Mouse (Mus musculus) MEL (cell line): ENCODE measurements around the gene Cd86. TPM values are rescaled to one million over a fixed set of nuclear protein-coding genes. Genes with fewer than 3 reads are reported as not detected.

Source experiments
- DNase-seq: peaks from one replicate; pipeline ENCODE4 v3.0.0; 2011; ENCODE audit warnings: low read depth, low spot score
- H3K27ac ChIP-seq: 2 replicates; pipeline ENCODE4 v1.5.1; 2012; ENCODE audit warnings: low read depth, mild to moderate bottlenecking, control low read depth, low read length, moderate library complexity; ENCODE audit not compliant: control insufficient read depth
- H3K27me3 ChIP-seq, 2 experiments: fragments of 150-350 bp in 1 of 2; sonication (generic) in 1 of 2; 2 replicates each; pipeline ENCODE4 v1.6.1; 2012; ENCODE audit warnings: low read length in 2 of 2, mild to moderate bottlenecking in 2 of 2, improper control_type of control experiment in 1 of 2, moderate library complexity in 1 of 2; ENCODE audit not compliant: insufficient read depth in 2 of 2, control insufficient read depth in 1 of 2
- H3K36me3 ChIP-seq, 2 experiments: 2 replicates each; pipeline ENCODE4 v1.6.1; 2012 to 2014; ENCODE audit warnings: low read length in 2 of 2, improper control_type of control experiment in 1 of 2, inconsistent platforms in 1 of 2, mild to moderate bottlenecking in 1 of 2; ENCODE audit not compliant: insufficient read depth in 2 of 2, control insufficient read depth in 1 of 2
- H3K4me1 ChIP-seq, 2 experiments: fragments of 150-350 bp in 1 of 2; sonication (generic) in 1 of 2; 2 replicates each; pipeline ENCODE4 v1.6.1; 2012; ENCODE audit warnings: low read length in 2 of 2, improper control_type of control experiment in 1 of 2, mild to moderate bottlenecking in 1 of 2; ENCODE audit not compliant: insufficient read depth in 2 of 2, control insufficient read depth in 1 of 2
- H3K4me3 ChIP-seq, 2 experiments: fragments of 150-350 bp in 1 of 2; sonication (generic) in 1 of 2; 2 replicates each; pipeline ENCODE4 v1.5.1; 2012; ENCODE audit warnings: low read depth in 2 of 2, low read length in 2 of 2, mild to moderate bottlenecking in 2 of 2, moderate library complexity in 2 of 2, control low read depth in 1 of 2, improper control_type of control experiment in 1 of 2; ENCODE audit not compliant: control insufficient read depth in 1 of 2, insufficient read depth in 1 of 2
- H3K79me2 ChIP-seq: 2 replicates; pipeline ENCODE4 v1.6.1; 2012; ENCODE audit warnings: mild to moderate bottlenecking, low read length, moderate library complexity; ENCODE audit not compliant: control insufficient read depth, poor library complexity, insufficient read depth
- H3K9ac ChIP-seq: 2 replicates; pipeline ENCODE4 v1.6.1; 2012; ENCODE audit warnings: low read depth, mild to moderate bottlenecking, control low read depth, low read length, moderate library complexity; ENCODE audit not compliant: control insufficient read depth, poor library complexity, severe bottlenecking
- H3K9me3 ChIP-seq: fragments of 150-350 bp; sonication (generic); replicated peaks from 2 replicates; pipeline ENCODE4 v1.6.1; 2012; ENCODE audit warnings: mild to moderate bottlenecking, low read length, improper control_type of control experiment, moderate library complexity; ENCODE audit not compliant: insufficient read depth
- CTCF ChIP-seq, 3 experiments: IDR thresholded peaks in 2 of 3; conservative IDR thresholded peaks in 1 of 3; 2 replicates each; pipeline ENCODE4 v1.5.1; 2011 to 2012; ENCODE audit warnings: low read length in 3 of 3, low read depth in 2 of 3, mild to moderate bottlenecking in 2 of 3, improper control_type of control experiment in 1 of 3, inconsistent platforms in 1 of 3, mixed read lengths in 1 of 3, moderate library complexity in 1 of 3; ENCODE audit not compliant: control insufficient read depth in 1 of 3, insufficient read depth in 1 of 3, poor library complexity in 1 of 3, severe bottlenecking in 1 of 3
- E2F4 ChIP-seq: IDR thresholded peaks from 2 replicates; pipeline ENCODE4 v1.6.1; 2011; ENCODE audit warnings: low read depth, low read length, improper control_type of control experiment, borderline replicate concordance
- EP300 ChIP-seq, 2 experiments: IDR thresholded peaks; 2 replicates each; pipeline ENCODE4 v1.6.1; 2011; ENCODE audit warnings: improper control_type of control experiment in 2 of 2, low read length in 2 of 2, low read depth in 1 of 2, mild to moderate bottlenecking in 1 of 2
- ETS1 ChIP-seq: IDR thresholded peaks from 2 replicates; pipeline ENCODE4 v1.6.1; 2012; ENCODE audit warnings: low read depth, mild to moderate bottlenecking, inconsistent platforms, low read length, improper control_type of control experiment, moderate library complexity
- GATA1 ChIP-seq: IDR thresholded peaks from 2 replicates; pipeline ENCODE4 v1.6.1; 2011; ENCODE audit warnings: low read depth, low read length, improper control_type of control experiment
- MAFK ChIP-seq: IDR thresholded peaks from 2 replicates; pipeline ENCODE4 v1.6.1; 2011; ENCODE audit warnings: low read depth, mild to moderate bottlenecking, low read length, improper control_type of control experiment, borderline replicate concordance
- MAZ ChIP-seq: IDR thresholded peaks from 2 replicates; pipeline ENCODE4 v1.6.1; 2012; ENCODE audit warnings: low read depth, mild to moderate bottlenecking, inconsistent platforms, low read length, improper control_type of control experiment
- MXI1 ChIP-seq: IDR thresholded peaks from 2 replicates; pipeline ENCODE4 v1.6.1; 2011; ENCODE audit warnings: mild to moderate bottlenecking, low read depth, low read length, improper control_type of control experiment
- MYC ChIP-seq: IDR thresholded peaks from 2 replicates; pipeline ENCODE4 v1.6.1; 2011; ENCODE audit warnings: low read depth, mild to moderate bottlenecking, low read length, improper control_type of control experiment, moderate library complexity
- NELFE ChIP-seq: IDR thresholded peaks from 2 replicates; pipeline ENCODE4 v1.6.1; 2011; ENCODE audit warnings: low read depth, low read length, improper control_type of control experiment
- NRF1 ChIP-seq: IDR thresholded peaks from 2 replicates; pipeline ENCODE4 v1.6.1; 2014; ENCODE audit warnings: low read depth, mild to moderate bottlenecking, inconsistent platforms, low read length, improper control_type of control experiment, moderate library complexity; ENCODE audit not compliant: poor library complexity, insufficient read depth, severe bottlenecking
- RAD21 ChIP-seq: IDR thresholded peaks from 2 replicates; pipeline ENCODE4 v1.6.1; 2011; ENCODE audit warnings: mild to moderate bottlenecking, low read depth, low read length, improper control_type of control experiment
- RCOR1 ChIP-seq: IDR thresholded peaks from 2 replicates; pipeline ENCODE4 v1.6.1; 2012; ENCODE audit warnings: low read depth, mild to moderate bottlenecking, inconsistent platforms, low read length, improper control_type of control experiment
- SIN3A ChIP-seq: IDR thresholded peaks from 2 replicates; pipeline ENCODE4 v1.6.1; 2012; ENCODE audit warnings: low read length, improper control_type of control experiment, inconsistent platforms
- SMC3 ChIP-seq: IDR thresholded peaks from 2 replicates; pipeline ENCODE4 v1.6.1; 2011; ENCODE audit warnings: low read depth, low read length, improper control_type of control experiment
- TBP ChIP-seq: IDR thresholded peaks from 2 replicates; pipeline ENCODE4 v1.8.0; 2011; ENCODE audit warnings: low read depth, low read length, improper control_type of control experiment
- TCF12 ChIP-seq: IDR thresholded peaks from 2 replicates; pipeline ENCODE4 v1.6.1; 2014; ENCODE audit warnings: low read depth, mild to moderate bottlenecking, inconsistent platforms, low read length, improper control_type of control experiment, moderate library complexity
- UBTF ChIP-seq: IDR thresholded peaks from 2 replicates; pipeline ENCODE4 v1.6.1; 2012; ENCODE audit warnings: low read depth, mild to moderate bottlenecking, inconsistent platforms, low read length, improper control_type of control experiment, moderate library complexity, borderline replicate concordance; ENCODE audit not compliant: insufficient read depth
- USF2 ChIP-seq, 2 experiments: IDR thresholded peaks; 2 replicates each; pipeline ENCODE4 v1.6.1; 2011 to 2012; ENCODE audit warnings: improper control_type of control experiment in 2 of 2, low read length in 2 of 2, borderline replicate concordance in 1 of 2, inconsistent platforms in 1 of 2, low read depth in 1 of 2, mild to moderate bottlenecking in 1 of 2; ENCODE audit not compliant: insufficient read depth in 1 of 2
- polyA plus RNA-seq, 2 experiments: library from polyadenylated mRNA; stranded (reverse) in 1 of 2; unstranded in 1 of 2; fragments of >175 nt in 1 of 2; fragments of >200 nt in 1 of 2; gene quantifications; 2 replicates each; pipeline versions ENCODE4 v1.2.1 to v1.2.4; 2012; ENCODE audit warnings: low replicate concordance in 2 of 2, low read depth in 1 of 2; ENCODE audit not compliant: insufficient read length in 2 of 2, insufficient read depth in 1 of 2, missing spikeins in 1 of 2
- total RNA-seq: library from RNA; depleted of rRNA; stranded (reverse); fragments of 300-350 nt; gene quantifications from 2 replicates; pipeline ENCODE4 v1.2.3, GENCODE M21; 2012

The Cd86 gene
- total and polyA plus RNA-seq, 3 experiments, result not detected

GRCm38 (mm10) chr16:36587971-36588370 lies 77.9 kb downstream of the Cd86 start:
- Histone ChIP-seq H3K27me3 (no peaks in the 10 kb centered on the region), H3K4me3 (no peak overlapping the region), H3K27ac (no peak overlapping the region), H3K4me1 (no peaks in the 10 kb centered on the region), H3K9ac (no peak overlapping the region), H3K9me3 (no peaks in the 10 kb centered on the region), H3K79me2 (no peaks in the 10 kb centered on the region), H3K36me3 (no peaks in the 10 kb centered on the region)
- TF ChIP-seq GATA1 (peak; percentile 26; the same call in 1 of the 2 replicates), RCOR1 (peak; percentile 84), MXI1 (no peak), MAZ (no peak), EP300 (IDR thresholded peaks at IDR 0.05; ENCODE audit: low read depth in 1 of 2, low read length in 2 of 2) (peak in 1 of 2 experiments; percentile 33; a peak in 1 of 4 replicates)
- peak; percentile 20 for DNase-seq

DNA sequence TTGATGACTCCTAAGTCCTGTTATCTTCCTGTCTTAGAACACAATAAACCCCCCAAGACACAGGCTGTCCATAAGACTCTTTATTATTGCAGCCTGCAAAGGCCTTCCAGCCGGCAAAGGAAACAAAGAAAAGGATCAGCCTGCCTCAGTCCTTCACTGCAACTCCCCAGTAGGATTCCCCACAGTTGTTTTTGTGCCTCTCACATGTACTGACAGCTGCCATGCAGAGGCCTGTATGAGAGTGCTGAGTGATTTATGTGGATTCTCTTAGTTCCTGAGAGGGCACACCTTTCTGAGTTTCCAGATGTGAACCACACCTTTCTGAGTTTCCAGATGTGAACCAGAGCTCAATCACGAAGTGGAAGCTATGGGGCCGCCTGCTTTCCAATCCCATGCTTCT lies 83.8 kb downstream of the Cd86 start:
- H3K4me1 ChIP-seq, result no peaks in the 10 kb centered on the region
- TF ChIP-seq SMC3 (no peak), TBP (no peak), E2F4 (no peak), ETS1 (no peak), SIN3A (no peak), USF2 (IDR thresholded peaks at IDR 0.05; ENCODE audit: borderline replicate concordance in 1 of 2, insufficient read depth in 1 of 2, low read depth in 1 of 2, low read length in 2 of 2) (no peak), MAFK (no peak), NRF1 (no peak)

DNA sequence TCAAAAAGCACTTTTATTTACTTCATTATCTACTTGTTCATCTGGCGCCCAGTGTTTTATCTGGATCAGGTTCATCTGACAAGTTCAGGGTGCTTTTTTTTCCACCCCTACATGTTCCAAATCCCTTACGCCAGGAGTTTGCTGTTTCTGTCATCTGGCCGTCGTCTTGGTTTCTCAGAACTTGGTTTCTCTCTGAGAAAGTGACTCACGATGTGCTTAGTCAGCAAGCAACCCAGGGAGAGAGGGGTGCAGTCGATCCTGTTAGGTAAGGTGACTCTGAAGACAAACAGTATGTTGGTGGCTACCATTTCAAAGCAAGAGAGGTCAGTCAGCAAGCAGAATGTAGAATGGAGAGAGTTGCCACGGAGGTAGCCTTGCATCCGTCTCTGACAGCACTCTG lies 93.9 kb downstream of the Cd86 start:
- H3K4me3 ChIP-seq, result no peak overlapping the region
- H3K9ac ChIP-seq, result no peak overlapping the region
- H3K36me3 ChIP-seq, result no peaks in the 10 kb centered on the region
- H3K27ac ChIP-seq, result no peak overlapping the region
- DNase-seq, result no peak
- H3K4me1 ChIP-seq, result no peaks in the 10 kb centered on the region
- no peaks in the 10 kb centered on the region for H3K27me3 ChIP-seq
- no peaks in the 10 kb centered on the region for H3K79me2 ChIP-seq
- TF ChIP-seq TCF12 (no peak), UBTF (no peak), RAD21 (no peak), GATA1 (no peak), CTCF (IDR thresholded peaks at IDR 0.05 in 2 of 3, conservative IDR thresholded peaks at IDR 0.05 in 1 of 3; ENCODE audit: control insufficient read depth in 1 of 3, insufficient read depth in 1 of 3, low read depth in 2 of 3, low read length in 3 of 3, poor library complexity in 1 of 3, severe bottlenecking in 1 of 3) (no peak), NELFE (no peak), MYC (no peak)
- no peaks in the 10 kb centered on the region for H3K9me3 ChIP-seq

More for the DNA sequence above, 83.8 kb downstream of the Cd86 start:
- Histone ChIP-seq H3K36me3 (no peaks in the 10 kb centered on the region), H3K79me2 (no peaks in the 10 kb centered on the region), H3K4me3 (no peak overlapping the region), H3K9ac (no peak overlapping the region), H3K9me3 (no peaks in the 10 kb centered on the region), H3K27ac (no peak overlapping the region), H3K27me3 (no peaks in the 10 kb centered on the region)
- DNase-seq, result no peak
